Mouse (Mus musculus) bone marrow macrophage, adult 2 months (primary cell): ENCODE results near the gene Reln.

Experiments used
- CTCF ChIP-seq: IDR thresholded peaks from 2 replicates; pipeline ENCODE4 v1.5.1; 2012; ENCODE audit warnings: low read depth, mild to moderate bottlenecking, low read length, moderate library complexity
- POLR2A ChIP-seq: IDR thresholded peaks from 2 replicates; pipeline ENCODE4 v1.6.1; 2012; ENCODE audit warnings: mild to moderate bottlenecking, low read depth, low read length, borderline replicate concordance

- TF ChIP-seq CTCF (no peak), POLR2A (no peak)
These were observed 434.8 kb downstream of the Reln start for GRCm38 (mm10) chr5:21909713-21910112.
